31 mouse cellular contexts compared by ENCODE assay signal in genomic region chr8:84889141-84889540, GRCm38 (mm10). TPM values are rescaled to one million over a fixed set of nuclear protein-coding genes. Genes with fewer than 3 reads are reported as not detected.
"Had no signal": no experiment of that assay in that cellular context is flagged by ENCODE, and none has a peak within 500 bp of the region (broad histone marks: within the 10 kb centered on the region; RNA-seq: fewer than 3 reads in every experiment).

No protein-coding gene starts in this region.

- H3K4me2 ChIP-seq: heart, embryonic 11.5 days; heart, embryonic 13.5 days; heart, embryonic 15.5 days; hindbrain, embryonic 13.5 days; hindbrain, embryonic 15.5 days; kidney, embryonic 15.5 days; limb, embryonic 13.5 days had no signal

- H3K27ac ChIP-seq: heart, adult 2 months; heart, embryonic 13.5 days; heart, embryonic 15.5 days; hindbrain, embryonic 13.5 days; hindbrain, embryonic 15.5 days; hindbrain, postnatal 0 days; kidney, embryonic 15.5 days; kidney, postnatal 0 days; limb, embryonic 13.5 days had no signal

- H3K27me3 ChIP-seq: heart, embryonic 13.5 days; heart, embryonic 15.5 days; hindbrain, embryonic 13.5 days; hindbrain, embryonic 15.5 days; kidney, embryonic 15.5 days; limb, embryonic 13.5 days had no signal

- ATAC-seq: forebrain, postnatal 0 days; hindbrain, postnatal 0 days; intestine, embryonic 16.5 days had no signal

- DNase-seq: forebrain, postnatal 0 days; gastrocnemius, postnatal 14 days; gastrocnemius, postnatal 36 days; heart, adult 11 months; heart, adult 2 months; heart, postnatal 14 days; heart, postnatal 36 days; kidney, adult 11 months; kidney, adult 2 months; kidney, adult 9 months; kidney, postnatal 14 days; kidney, postnatal 36 days; layer of hippocampus, adult 9-11 months; layer of hippocampus, postnatal 36 days; left cerebral cortex, postnatal 4 days had no signal

- H3K4me3 ChIP-seq: heart, adult 2 months; heart, embryonic 13.5 days; heart, embryonic 15.5 days; hindbrain, embryonic 13.5 days; hindbrain, embryonic 15.5 days; kidney, embryonic 15.5 days; limb, embryonic 13.5 days had no signal

- H3K9ac ChIP-seq: forebrain, postnatal 0 days; heart, embryonic 13.5 days; heart, embryonic 15.5 days; hindbrain, embryonic 13.5 days; hindbrain, embryonic 15.5 days; kidney, embryonic 15.5 days; limb, embryonic 13.5 days had no signal

- H3K9me3 ChIP-seq: heart, embryonic 13.5 days; heart, embryonic 15.5 days; hindbrain, embryonic 13.5 days; hindbrain, embryonic 15.5 days; kidney, embryonic 15.5 days; limb, embryonic 13.5 days had no signal

RNA-seq across cellular contexts. Expression of gene Klf1, which starts 12.6 kb away (rescaled TPM):
- total RNA-seq: forebrain, postnatal 0 days; gastrocnemius, adult 18-20 months; gastrocnemius, adult 8-10 months; gastrocnemius, postnatal 36 days; heart, postnatal 14 days; heart, postnatal 36 days; layer of hippocampus, postnatal 14 days; left cerebral cortex, adult 8-10 months; left cerebral cortex, postnatal 10 days; left cerebral cortex, postnatal 25 days had no signal
